Mouse (Mus musculus): Measurements from ENCODE around the gene Vsig2. TPM values are rescaled to one million over a fixed set of nuclear protein-coding genes. Genes with fewer than 3 reads are reported as not detected.

Vsig2 gene
- polyA plus RNA-seq, 1 experiment from 2014 or later = 6.3 TPM

GRCm38 (mm10) chr9:37541851-37542642 is 3.0 kb downstream of the Vsig2 start:
- DNase-seq (ENCODE audit: low spot score) = no peak
- H3K4me1 ChIP-seq (replicated peaks; ENCODE audit: control insufficient read depth, insufficient read depth, low read length) = peaks cover 6% of the 10 kb centered on the region
- H3K27me3 ChIP-seq (replicated peaks; ENCODE audit: control insufficient read depth, insufficient read depth, low read length) = peaks cover 26% of the 10 kb centered on the region
- ATAC-seq (replicated peaks; ENCODE audit: low FRiP score, low TSS enrichment, low read depth) = no peak
- H3K27ac ChIP-seq (ENCODE audit: low read depth) = no peak overlapping the region
- no peaks in the 10 kb centered on the region for H3K9me3 ChIP-seq (ENCODE audit: control insufficient read depth, low read length)
- no peak overlapping the region for H3K4me2 ChIP-seq (ENCODE audit: low read length)
- no peak overlapping the region for H3K9ac ChIP-seq (ENCODE audit: low read length)
- 67% methylated on average over 7 of the region's 7 CpGs for WGBS
- H3K36me3 ChIP-seq (ENCODE audit: control insufficient read depth, insufficient read depth, low read length) = no peaks in the 10 kb centered on the region
- H3K4me3 ChIP-seq (ENCODE audit: low read depth, low read length) = no peak overlapping the region

DNA sequence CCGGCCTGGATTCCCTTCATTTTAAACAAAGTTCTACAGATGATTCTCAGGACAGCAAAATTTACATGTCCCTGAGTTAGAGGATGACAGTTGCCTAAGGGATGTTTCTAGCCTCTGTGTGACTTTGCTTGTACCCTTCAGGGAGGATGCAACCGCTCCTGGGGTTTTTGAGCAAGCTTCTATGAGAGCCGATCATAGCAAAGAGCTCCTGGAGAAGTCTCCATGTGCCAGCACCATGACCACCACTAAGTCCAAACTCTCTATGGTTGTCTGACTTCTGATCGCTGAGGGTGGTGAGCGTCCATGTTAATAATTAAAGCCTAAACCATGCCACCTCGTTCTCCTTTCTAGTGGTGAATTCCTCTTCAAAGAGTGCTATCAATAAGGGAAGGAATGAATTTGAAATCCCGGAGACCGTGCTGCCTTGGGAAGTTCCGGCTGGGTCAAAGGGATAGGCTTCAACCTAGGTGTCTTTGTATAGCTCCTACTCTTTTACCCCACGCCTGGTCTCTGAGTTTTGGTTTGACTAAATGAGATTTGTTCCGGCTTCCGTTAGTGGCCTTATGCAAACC is 4.9 kb downstream of the Vsig2 start:
- Histone ChIP-seq H3K9me3 (ENCODE audit: control insufficient read depth, low read length) (no peaks in the 10 kb centered on the region), H3K4me2 (ENCODE audit: low read length) (peak overlapping the region; percentile 63), H3K27me3 (replicated peaks; ENCODE audit: control insufficient read depth, insufficient read depth, low read length) (peaks cover 34% of the 10 kb centered on the region), H3K27ac (ENCODE audit: low read depth) (no peak overlapping the region), H3K4me1 (replicated peaks; ENCODE audit: control insufficient read depth, insufficient read depth, low read length) (peaks cover 6% of the 10 kb centered on the region), H3K9ac (ENCODE audit: low read length) (no peak overlapping the region), H3K4me3 (ENCODE audit: low read depth, low read length) (peak overlapping the region; percentile 36), H3K36me3 (ENCODE audit: control insufficient read depth, insufficient read depth, low read length) (no peaks in the 10 kb centered on the region)
- no peak for ATAC-seq (replicated peaks; ENCODE audit: low FRiP score, low TSS enrichment, low read depth)
- DNase-seq (ENCODE audit: low spot score) = no peak
- 29% methylated on average over 12 of the region's 12 CpGs for WGBS

- Histone ChIP-seq H3K36me3 (ENCODE audit: control insufficient read depth, insufficient read depth, low read length) (no peaks in the 10 kb centered on the region), H3K27me3 (replicated peaks; ENCODE audit: control insufficient read depth, insufficient read depth, low read length) (peaks cover 37% of the 10 kb centered on the region), H3K4me2 (ENCODE audit: low read length) (peak overlapping the region; percentile 63), H3K4me3 (ENCODE audit: low read depth, low read length) (peak overlapping the region; percentile 36), H3K9me3 (ENCODE audit: control insufficient read depth, low read length) (no peaks in the 10 kb centered on the region), H3K9ac (ENCODE audit: low read length) (no peak overlapping the region), H3K27ac (ENCODE audit: low read depth) (no peak overlapping the region), H3K4me1 (replicated peaks; ENCODE audit: control insufficient read depth, insufficient read depth, low read length) (peaks cover 6% of the 10 kb centered on the region)
- peak; percentile 59; the same call in 1 of the 2 replicates for ATAC-seq (replicated peaks; ENCODE audit: low FRiP score, low TSS enrichment, low read depth)
- WGBS = 3% methylated on average over 29 of the region's 29 CpGs
- peak; percentile 84 for DNase-seq (ENCODE audit: low spot score)
Measured at GRCm38 (mm10) chr9:37544447-37545165, 5.6 kb downstream of the Vsig2 start.

GRCm38 (mm10) chr9:37545166-37545610 is 6.1 kb downstream of the Vsig2 start:
- WGBS = 7% methylated on average over 15 of the region's 17 CpGs

GRCm38 (mm10) chr9:37545847-37546452 is 6.9 kb downstream of the Vsig2 start:
- ATAC-seq (replicated peaks; ENCODE audit: low FRiP score, low TSS enrichment, low read depth) (no peak), DNase-seq (ENCODE audit: low spot score) (no peak)
- H3K4me3 ChIP-seq (ENCODE audit: low read depth, low read length) = no peak overlapping the region
- no peak overlapping the region for H3K27ac ChIP-seq (ENCODE audit: low read depth)
- no peaks in the 10 kb centered on the region for H3K9me3 ChIP-seq (ENCODE audit: control insufficient read depth, low read length)
- no peak overlapping the region for H3K9ac ChIP-seq (ENCODE audit: low read length)
- peaks cover 6% of the 10 kb centered on the region for H3K4me1 ChIP-seq (replicated peaks; ENCODE audit: control insufficient read depth, insufficient read depth, low read length)
- H3K4me2 ChIP-seq (ENCODE audit: low read length) = no peak overlapping the region
- WGBS = 14% methylated on average over 27 of the region's 27 CpGs
- peaks cover 51% of the 10 kb centered on the region for H3K27me3 ChIP-seq (replicated peaks; ENCODE audit: control insufficient read depth, insufficient read depth, low read length)
- no peaks in the 10 kb centered on the region for H3K36me3 ChIP-seq (ENCODE audit: control insufficient read depth, insufficient read depth, low read length)

More at GRCm38 (mm10) chr9:37545166-37545610, 6.1 kb downstream of the Vsig2 start:
- H3K27me3 ChIP-seq (replicated peaks; ENCODE audit: control insufficient read depth, insufficient read depth, low read length) = peaks cover 43% of the 10 kb centered on the region
- no peaks in the 10 kb centered on the region for H3K36me3 ChIP-seq (ENCODE audit: control insufficient read depth, insufficient read depth, low read length)
- H3K9ac ChIP-seq (ENCODE audit: low read length) = no peak overlapping the region
- peak overlapping the region; percentile 36 for H3K4me3 ChIP-seq (ENCODE audit: low read depth, low read length)
- peaks cover 6% of the 10 kb centered on the region for H3K4me1 ChIP-seq (replicated peaks; ENCODE audit: control insufficient read depth, insufficient read depth, low read length)
- no peak overlapping the region for H3K27ac ChIP-seq (ENCODE audit: low read depth)
- H3K4me2 ChIP-seq (ENCODE audit: low read length) = peak overlapping the region; percentile 63
- H3K9me3 ChIP-seq (ENCODE audit: control insufficient read depth, low read length) = no peaks in the 10 kb centered on the region
- ATAC-seq (replicated peaks; ENCODE audit: low FRiP score, low TSS enrichment, low read depth) (no peak; the same call in 1 of the 2 replicates), DNase-seq (ENCODE audit: low spot score) (no peak)

DNA sequence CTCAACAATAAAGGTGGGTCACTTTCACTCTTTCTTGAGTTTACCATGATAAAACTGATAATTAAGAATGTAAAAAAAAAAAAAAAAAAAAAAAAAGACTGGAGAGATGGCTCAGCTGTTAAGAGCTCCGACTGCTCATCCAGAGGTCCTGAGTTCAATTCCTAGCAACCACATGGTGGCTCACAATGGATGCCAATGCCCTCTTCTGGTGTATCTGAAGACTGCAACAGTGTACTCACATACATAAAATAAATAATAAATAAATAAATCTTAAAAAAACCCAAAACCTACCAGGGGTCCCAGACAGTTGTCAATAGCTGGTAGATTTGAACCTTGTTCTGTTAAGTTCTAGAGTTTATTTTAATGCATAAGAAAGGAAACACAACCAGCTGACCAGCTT is 7.8 kb downstream of the Vsig2 start:
- ATAC-seq (replicated peaks; ENCODE audit: low FRiP score, low TSS enrichment, low read depth) = no peak
- Histone ChIP-seq H3K9ac (ENCODE audit: low read length) (no peak overlapping the region), H3K4me1 (replicated peaks; ENCODE audit: control insufficient read depth, insufficient read depth, low read length) (peaks cover 6% of the 10 kb centered on the region), H3K4me2 (ENCODE audit: low read length) (no peak overlapping the region), H3K36me3 (ENCODE audit: control insufficient read depth, insufficient read depth, low read length) (no peaks in the 10 kb centered on the region), H3K9me3 (ENCODE audit: control insufficient read depth, low read length) (no peaks in the 10 kb centered on the region), H3K4me3 (ENCODE audit: low read depth, low read length) (no peak overlapping the region), H3K27ac (ENCODE audit: low read depth) (no peak overlapping the region), H3K27me3 (replicated peaks; ENCODE audit: control insufficient read depth, insufficient read depth, low read length) (peaks cover 60% of the 10 kb centered on the region)
- DNase-seq (ENCODE audit: low spot score) = no peak
- 92% methylated on average over 1 of the region's 1 CpGs for WGBS

- Histone ChIP-seq H3K9ac (ENCODE audit: low read length) (no peak overlapping the region), H3K27ac (ENCODE audit: low read depth) (no peak overlapping the region), H3K4me1 (replicated peaks; ENCODE audit: control insufficient read depth, insufficient read depth, low read length) (0 out of 2 replicates have a peak, but pooled peaks cover 2% of the 10 kb centered on the region), H3K9me3 (ENCODE audit: control insufficient read depth, low read length) (no peaks in the 10 kb centered on the region), H3K4me3 (ENCODE audit: low read depth, low read length) (no peak overlapping the region), H3K27me3 (replicated peaks; ENCODE audit: control insufficient read depth, insufficient read depth, low read length) (peaks cover 68% of the 10 kb centered on the region), H3K4me2 (ENCODE audit: low read length) (no peak overlapping the region), H3K36me3 (ENCODE audit: control insufficient read depth, insufficient read depth, low read length) (no peaks in the 10 kb centered on the region)
- WGBS = 85% methylated on average over 1 of the region's 1 CpGs
- no peak for DNase-seq (ENCODE audit: low spot score)
- ATAC-seq (replicated peaks; ENCODE audit: low FRiP score, low TSS enrichment, low read depth) = no peak
Measured at GRCm38 (mm10) chr9:37550435-37550834, 11.4 kb downstream of the Vsig2 start.

DNA sequence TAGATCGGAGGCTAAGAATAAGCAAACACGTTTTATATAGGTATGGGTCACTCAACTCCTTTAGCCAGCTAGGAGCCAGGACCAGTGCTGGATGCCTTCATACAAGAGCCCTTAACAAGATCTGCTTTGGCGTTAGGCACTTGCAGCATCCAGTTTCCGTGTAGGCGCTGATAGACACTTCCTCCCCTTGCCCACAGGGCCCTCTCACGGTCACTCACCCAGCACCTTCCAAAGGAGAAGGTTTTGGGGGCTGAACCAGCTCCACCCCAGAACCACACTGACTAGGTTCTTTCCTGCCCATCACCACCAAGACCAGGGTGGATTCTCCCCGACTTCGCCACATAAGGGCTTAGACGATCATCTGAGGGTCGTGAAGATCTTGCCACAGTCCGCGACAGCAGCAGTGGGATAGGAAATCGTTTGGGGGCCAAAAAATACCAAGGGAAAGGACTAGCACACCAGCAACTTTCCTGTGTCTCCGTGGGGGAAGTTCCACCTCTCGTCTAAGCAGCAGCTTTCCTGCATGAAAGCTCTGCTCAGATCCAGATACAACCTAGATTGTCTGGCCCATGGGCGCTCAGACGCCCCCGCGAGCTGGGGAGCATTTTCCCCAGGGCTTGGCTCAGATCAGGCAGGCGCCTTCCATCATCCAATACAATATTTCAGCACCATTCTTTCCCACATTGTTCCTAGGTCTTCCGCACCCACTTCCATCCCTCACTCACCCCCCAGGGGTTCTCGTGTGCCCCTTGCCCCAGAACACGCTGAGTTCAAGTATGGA is 12.9 kb downstream of the Vsig2 start:
- H3K27ac ChIP-seq (ENCODE audit: low read depth) = no peak overlapping the region
- peak overlapping the region; percentile 30 for H3K4me3 ChIP-seq (ENCODE audit: low read depth, low read length)
- H3K36me3 ChIP-seq (ENCODE audit: control insufficient read depth, insufficient read depth, low read length) = no peaks in the 10 kb centered on the region
- peak overlapping the region; percentile 65 for H3K4me2 ChIP-seq (ENCODE audit: low read length)
- H3K4me1 ChIP-seq (replicated peaks; ENCODE audit: control insufficient read depth, insufficient read depth, low read length) = 0 out of 2 replicates have a peak, but pooled peaks cover 2% of the 10 kb centered on the region
- peaks cover 56% of the 10 kb centered on the region for H3K27me3 ChIP-seq (replicated peaks; ENCODE audit: control insufficient read depth, insufficient read depth, low read length)
- ATAC-seq (replicated peaks; ENCODE audit: low FRiP score, low TSS enrichment, low read depth) (no peak), DNase-seq (ENCODE audit: low spot score) (no peak)
- H3K9ac ChIP-seq (ENCODE audit: low read length) = no peak overlapping the region
- no peaks in the 10 kb centered on the region for H3K9me3 ChIP-seq (ENCODE audit: control insufficient read depth, low read length)
- 3% methylated on average over 23 of the region's 23 CpGs for WGBS
